Mouse (Mus musculus): Measurements from ENCODE around the gene Ptprf. TPM values are rescaled to one million over a fixed set of nuclear protein-coding genes. Genes with fewer than 3 reads are reported as not detected.

The Ptprf gene
- polyA plus RNA-seq, 1 experiment from 2014 or later, result 99.9 TPM

DNA sequence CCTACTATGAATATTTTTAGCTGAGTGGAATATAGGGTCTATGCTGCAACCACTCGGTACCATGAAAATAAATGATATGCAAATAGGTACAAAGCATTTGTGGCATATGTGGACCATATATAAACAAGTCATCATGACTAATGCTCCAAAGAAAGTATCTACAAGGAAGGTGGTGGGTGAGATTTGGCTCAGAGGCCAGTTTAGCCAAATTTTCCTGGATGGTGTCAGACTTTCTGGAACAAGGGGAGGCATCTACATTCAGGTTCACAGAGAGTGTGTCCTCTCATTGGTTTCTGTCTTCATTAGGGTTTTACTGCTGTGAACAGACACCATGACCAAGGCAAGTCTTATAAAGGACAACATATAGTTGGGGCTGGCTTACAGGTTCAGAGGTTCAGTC lies 19.3 kb upstream of the Ptprf start:
- Histone ChIP-seq H3K4me2 (ENCODE audit: low read depth, low read length, severe bottlenecking) (no peak overlapping the region), H3K27ac (ENCODE audit: low read depth, low read length) (no peak overlapping the region), H3K36me3 (ENCODE audit: control insufficient read depth, insufficient read depth, low read length) (no peaks in the 10 kb centered on the region), H3K9me3 (ENCODE audit: control insufficient read depth, low read length) (no peaks in the 10 kb centered on the region), H3K9ac (ENCODE audit: low read length) (no peak overlapping the region), H3K27me3 (ENCODE audit: control insufficient read depth, insufficient read depth, low read length) (no peaks in the 10 kb centered on the region), H3K4me1 (replicated peaks; ENCODE audit: control insufficient read depth, insufficient read depth, low read length) (no peaks in the 10 kb centered on the region), H3K4me3 (ENCODE audit: low read depth, low read length) (no peak overlapping the region)
- 95% methylated on average over 1 of the region's 1 CpGs for WGBS
- DNase-seq (ENCODE audit: low spot score), result no peak
- ATAC-seq (replicated peaks; ENCODE audit: low FRiP score), result no peak

DNA sequence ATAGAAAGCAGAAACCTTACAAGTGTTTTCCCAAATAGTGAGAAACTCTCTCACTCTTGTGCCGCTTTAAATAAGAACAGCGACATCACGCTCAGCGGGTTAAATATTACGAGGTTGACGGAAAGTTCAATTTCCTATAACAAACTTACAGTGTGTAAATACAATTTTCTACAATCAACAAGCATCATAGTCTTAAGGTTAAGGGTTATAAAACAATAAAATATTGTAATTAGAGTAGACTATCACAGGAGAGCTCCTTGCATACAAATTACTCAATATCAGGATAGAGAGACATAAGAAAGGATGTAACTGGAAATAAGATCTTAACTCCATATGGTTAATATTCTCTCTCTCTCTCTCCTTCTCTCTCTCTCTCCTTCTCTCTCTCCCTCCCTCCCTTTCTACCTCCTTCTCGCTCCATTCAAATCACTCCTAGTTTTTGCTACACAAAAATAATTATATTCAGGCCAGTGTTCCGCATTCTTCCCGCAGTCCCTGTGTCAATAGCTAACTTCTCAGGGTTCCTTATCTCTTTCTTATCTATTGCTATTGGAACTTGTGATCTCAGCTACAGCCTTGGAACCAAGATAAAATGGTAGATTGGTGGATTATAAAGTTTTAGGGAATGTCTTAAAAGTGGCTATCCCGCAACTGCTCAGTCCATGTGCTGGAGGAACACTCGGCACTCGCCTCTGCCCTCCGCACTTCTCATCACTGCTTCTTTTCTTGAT lies 16.5 kb upstream of the Ptprf start:
- Histone ChIP-seq H3K4me2 (ENCODE audit: low read depth, low read length, severe bottlenecking) (no peak overlapping the region), H3K9me3 (ENCODE audit: control insufficient read depth, low read length) (no peaks in the 10 kb centered on the region), H3K36me3 (ENCODE audit: control insufficient read depth, insufficient read depth, low read length) (no peaks in the 10 kb centered on the region), H3K4me3 (ENCODE audit: low read depth, low read length) (no peak overlapping the region), H3K4me1 (replicated peaks; ENCODE audit: control insufficient read depth, insufficient read depth, low read length) (no peaks in the 10 kb centered on the region), H3K9ac (ENCODE audit: low read length) (no peak overlapping the region), H3K27me3 (ENCODE audit: control insufficient read depth, insufficient read depth, low read length) (no peaks in the 10 kb centered on the region), H3K27ac (ENCODE audit: low read depth, low read length) (no peak overlapping the region)
- 94% methylated on average over 13 of the region's 13 CpGs for WGBS
- DNase-seq (ENCODE audit: low spot score), result no peak
- no peak for ATAC-seq (replicated peaks; ENCODE audit: low FRiP score)

DNA sequence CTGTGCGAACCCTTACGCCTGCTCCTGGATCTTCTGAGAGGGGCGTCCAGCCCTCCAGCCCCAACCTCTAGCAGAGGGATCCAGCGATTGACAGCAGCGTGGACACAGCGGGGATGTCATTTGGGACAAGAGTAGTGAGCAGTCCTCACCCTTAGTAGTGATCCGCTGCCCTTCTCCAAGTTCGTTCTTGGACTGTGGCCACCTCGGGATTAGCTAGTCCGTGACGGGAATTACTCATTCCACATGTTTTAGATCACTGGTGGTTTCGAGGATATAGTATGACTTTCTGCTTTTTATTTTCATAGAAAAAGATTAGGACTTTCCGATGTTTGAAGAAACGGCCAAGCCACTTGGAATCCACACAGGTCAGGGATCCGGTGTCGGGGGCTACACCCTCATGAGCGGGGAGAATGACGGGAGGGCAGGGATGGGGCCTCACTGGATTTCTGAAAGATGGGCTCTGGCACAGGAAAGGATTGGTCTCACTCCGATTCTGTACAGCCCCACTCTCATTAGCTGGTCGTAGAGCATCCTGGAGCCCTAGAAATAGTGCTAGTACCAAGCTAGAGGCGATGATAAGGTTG lies 15.0 kb upstream of the Ptprf start:
- Histone ChIP-seq H3K4me1 (replicated peaks; ENCODE audit: control insufficient read depth, insufficient read depth, low read length) (no peaks in the 10 kb centered on the region), H3K27me3 (ENCODE audit: control insufficient read depth, insufficient read depth, low read length) (no peaks in the 10 kb centered on the region), H3K27ac (ENCODE audit: low read depth, low read length) (no peak overlapping the region), H3K9ac (ENCODE audit: low read length) (no peak overlapping the region), H3K4me2 (ENCODE audit: low read depth, low read length, severe bottlenecking) (no peak overlapping the region), H3K4me3 (ENCODE audit: low read depth, low read length) (no peak overlapping the region), H3K36me3 (ENCODE audit: control insufficient read depth, insufficient read depth, low read length) (no peaks in the 10 kb centered on the region), H3K9me3 (ENCODE audit: control insufficient read depth, low read length) (no peaks in the 10 kb centered on the region)
- DNase-seq (ENCODE audit: low spot score) (no peak), ATAC-seq (replicated peaks; ENCODE audit: low FRiP score) (no peak)
- WGBS, result 88% methylated on average over 21 of the region's 21 CpGs

DNA sequence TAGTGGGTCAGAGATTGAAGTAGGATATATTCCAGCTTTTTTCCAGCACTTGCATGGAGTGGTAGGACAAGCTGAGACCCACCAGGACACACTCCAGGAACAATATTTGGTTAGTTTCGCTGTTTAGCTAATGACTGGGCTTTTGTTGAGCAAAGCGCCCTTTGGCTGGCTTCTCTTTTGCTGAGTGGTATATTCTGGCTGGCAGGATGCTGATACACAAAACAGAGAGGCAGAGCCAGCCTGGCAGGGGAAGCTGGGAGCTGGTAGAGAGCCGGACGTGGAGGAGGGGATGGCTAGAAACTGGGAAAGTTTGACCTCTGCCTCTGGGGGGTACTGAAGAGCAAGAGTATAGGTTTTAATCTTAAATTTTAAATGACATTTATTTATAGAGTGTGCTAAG lies 13.8 kb upstream of the Ptprf start:
- no peaks in the 10 kb centered on the region for H3K27me3 ChIP-seq (ENCODE audit: control insufficient read depth, insufficient read depth, low read length)
- no peaks in the 10 kb centered on the region for H3K36me3 ChIP-seq (ENCODE audit: control insufficient read depth, insufficient read depth, low read length)
- 68% methylated on average over 4 of the region's 4 CpGs for WGBS
- no peak for ATAC-seq (replicated peaks; ENCODE audit: low FRiP score)
- no peaks in the 10 kb centered on the region for H3K4me1 ChIP-seq (replicated peaks; ENCODE audit: control insufficient read depth, insufficient read depth, low read length)
- H3K9me3 ChIP-seq (ENCODE audit: control insufficient read depth, low read length), result no peaks in the 10 kb centered on the region
- no peak overlapping the region for H3K27ac ChIP-seq (ENCODE audit: low read depth, low read length)
- H3K9ac ChIP-seq (ENCODE audit: low read length), result no peak overlapping the region
- no peak for DNase-seq (ENCODE audit: low spot score)
- no peak overlapping the region for H3K4me3 ChIP-seq (ENCODE audit: low read depth, low read length)
- no peak overlapping the region for H3K4me2 ChIP-seq (ENCODE audit: low read depth, low read length, severe bottlenecking)

DNA sequence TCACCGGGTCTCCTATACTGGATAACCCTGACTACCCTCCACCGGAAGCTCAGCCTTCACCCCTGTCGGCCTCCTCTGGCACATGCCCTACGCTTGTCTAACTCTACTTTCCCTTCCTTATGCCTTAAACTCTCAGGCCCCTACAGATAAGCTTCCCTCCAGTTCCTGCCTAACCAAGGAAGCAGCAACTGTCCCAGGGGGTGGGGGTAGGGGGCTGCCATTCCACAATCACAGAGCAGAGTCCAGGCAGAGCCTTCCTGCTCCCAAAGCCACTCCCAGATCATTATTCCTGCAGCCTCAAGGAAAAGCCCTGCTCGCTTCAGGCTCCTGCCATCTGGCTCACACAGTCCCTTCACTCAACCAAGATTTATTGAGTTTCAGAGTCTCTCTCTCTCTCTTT lies 6.6 kb upstream of the Ptprf start:
- no peak for DNase-seq (ENCODE audit: low spot score)
- Histone ChIP-seq H3K4me2 (ENCODE audit: low read depth, low read length, severe bottlenecking) (no peak overlapping the region), H3K36me3 (ENCODE audit: control insufficient read depth, insufficient read depth, low read length) (no peaks in the 10 kb centered on the region), H3K4me3 (ENCODE audit: low read depth, low read length) (no peak overlapping the region), H3K9me3 (ENCODE audit: control insufficient read depth, low read length) (no peaks in the 10 kb centered on the region), H3K4me1 (replicated peaks; ENCODE audit: control insufficient read depth, insufficient read depth, low read length) (peaks cover 2% of the 10 kb centered on the region; the same call in 1 of the 2 replicates), H3K9ac (ENCODE audit: low read length) (0 out of 2 replicates have a peak overlapping the region, but pooled peaks have one; percentile 7), H3K27ac (ENCODE audit: low read depth, low read length) (no peak overlapping the region), H3K27me3 (ENCODE audit: control insufficient read depth, insufficient read depth, low read length) (no peaks in the 10 kb centered on the region)
- 0 out of 2 replicates have a peak, but pooled peaks have one; percentile 34 for ATAC-seq (replicated peaks; ENCODE audit: low FRiP score)
- WGBS, result 16% methylated on average over 5 of the region's 5 CpGs

DNA sequence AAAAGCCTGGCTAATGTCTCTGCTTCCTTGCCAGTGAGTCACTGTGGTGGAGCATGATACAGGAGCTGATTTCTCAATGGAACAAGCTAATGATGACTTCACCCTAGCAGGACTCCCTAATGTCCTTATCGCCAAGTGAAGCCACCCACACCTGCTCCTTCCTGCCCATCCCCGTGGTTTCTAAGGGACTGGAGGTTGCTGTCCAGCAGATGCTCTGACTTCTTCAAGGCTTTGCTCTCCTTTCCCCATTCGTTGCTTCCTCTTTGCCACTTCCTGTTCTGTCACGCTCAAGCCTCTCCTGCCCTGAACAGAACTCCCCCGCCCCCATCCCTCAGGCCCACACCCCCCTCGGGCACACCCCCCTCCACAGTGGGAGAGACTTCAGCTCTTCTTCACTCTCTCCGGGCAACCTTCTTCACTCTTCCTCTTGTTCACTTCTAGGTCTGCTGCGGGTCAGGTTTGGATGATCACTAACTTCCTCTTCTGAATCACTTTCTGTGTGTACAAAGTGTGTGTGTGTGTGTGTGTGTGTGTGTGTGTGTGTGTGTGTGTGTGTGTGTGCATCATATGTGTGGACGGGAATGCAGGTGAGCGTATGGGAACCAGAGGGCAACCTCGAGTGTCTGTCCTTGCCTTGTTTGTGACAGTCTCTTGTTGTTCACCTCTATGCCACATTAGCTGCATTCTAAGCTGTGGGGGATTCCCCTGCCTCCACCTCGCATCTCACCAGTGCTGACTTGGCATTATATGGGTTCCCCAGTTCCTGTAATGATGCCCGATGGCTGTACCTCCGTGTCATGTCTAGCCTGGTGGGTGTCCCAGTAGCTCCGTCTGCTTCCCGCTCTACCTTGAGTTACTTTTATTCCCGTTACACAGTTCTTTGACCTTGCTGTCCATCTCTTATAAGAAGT lies 4.7 kb upstream of the Ptprf start:
- Histone ChIP-seq H3K27me3 (ENCODE audit: control insufficient read depth, insufficient read depth, low read length) (no peaks in the 10 kb centered on the region), H3K4me3 (ENCODE audit: low read depth, low read length) (no peak overlapping the region), H3K4me1 (replicated peaks; ENCODE audit: control insufficient read depth, insufficient read depth, low read length) (peaks cover 4% of the 10 kb centered on the region; the same call in 1 of the 2 replicates), H3K9ac (ENCODE audit: low read length) (no peak overlapping the region), H3K36me3 (ENCODE audit: control insufficient read depth, insufficient read depth, low read length) (no peaks in the 10 kb centered on the region), H3K4me2 (ENCODE audit: low read depth, low read length, severe bottlenecking) (no peak overlapping the region), H3K9me3 (ENCODE audit: control insufficient read depth, low read length) (no peaks in the 10 kb centered on the region), H3K27ac (ENCODE audit: low read depth, low read length) (no peak overlapping the region)
- WGBS, result 58% methylated on average over 17 of the region's 17 CpGs
- DNase-seq (ENCODE audit: low spot score) (peak; percentile 41), ATAC-seq (replicated peaks; ENCODE audit: low FRiP score) (no peak)

DNA sequence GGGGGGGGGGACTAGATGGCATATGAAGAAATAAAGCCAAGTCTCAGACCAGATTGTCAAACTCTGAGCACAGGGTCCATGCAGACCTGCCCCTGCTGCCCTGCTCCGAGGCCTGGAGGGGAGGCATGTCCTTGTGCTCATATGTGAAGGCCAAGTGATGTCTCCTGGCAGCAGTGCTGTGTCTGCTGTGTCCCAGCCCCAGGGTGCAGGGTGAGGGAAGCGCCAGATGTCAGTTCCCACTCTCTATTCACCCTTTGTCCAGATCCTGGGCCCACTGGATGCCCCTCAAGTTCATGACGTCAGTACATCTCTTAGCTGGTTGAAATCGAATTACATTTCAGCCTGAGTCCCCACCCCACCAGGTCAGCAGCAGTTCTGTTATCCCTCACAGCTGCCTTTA lies 3.6 kb upstream of the Ptprf start:
- H3K9ac ChIP-seq (ENCODE audit: low read length), result no peak overlapping the region
- no peak for DNase-seq (ENCODE audit: low spot score)
- H3K27ac ChIP-seq (ENCODE audit: low read depth, low read length), result no peak overlapping the region
- H3K9me3 ChIP-seq (ENCODE audit: control insufficient read depth, low read length), result no peaks in the 10 kb centered on the region
- H3K4me1 ChIP-seq (replicated peaks; ENCODE audit: control insufficient read depth, insufficient read depth, low read length), result peaks cover 5% of the 10 kb centered on the region
- no peak for ATAC-seq (replicated peaks; ENCODE audit: low FRiP score)
- H3K36me3 ChIP-seq (ENCODE audit: control insufficient read depth, insufficient read depth, low read length), result no peaks in the 10 kb centered on the region
- H3K4me2 ChIP-seq (ENCODE audit: low read depth, low read length, severe bottlenecking), result no peak overlapping the region
- no peak overlapping the region for H3K4me3 ChIP-seq (ENCODE audit: low read depth, low read length)
- 71% methylated on average over 4 of the region's 4 CpGs for WGBS
- H3K27me3 ChIP-seq (ENCODE audit: control insufficient read depth, insufficient read depth, low read length), result no peaks in the 10 kb centered on the region

DNA sequence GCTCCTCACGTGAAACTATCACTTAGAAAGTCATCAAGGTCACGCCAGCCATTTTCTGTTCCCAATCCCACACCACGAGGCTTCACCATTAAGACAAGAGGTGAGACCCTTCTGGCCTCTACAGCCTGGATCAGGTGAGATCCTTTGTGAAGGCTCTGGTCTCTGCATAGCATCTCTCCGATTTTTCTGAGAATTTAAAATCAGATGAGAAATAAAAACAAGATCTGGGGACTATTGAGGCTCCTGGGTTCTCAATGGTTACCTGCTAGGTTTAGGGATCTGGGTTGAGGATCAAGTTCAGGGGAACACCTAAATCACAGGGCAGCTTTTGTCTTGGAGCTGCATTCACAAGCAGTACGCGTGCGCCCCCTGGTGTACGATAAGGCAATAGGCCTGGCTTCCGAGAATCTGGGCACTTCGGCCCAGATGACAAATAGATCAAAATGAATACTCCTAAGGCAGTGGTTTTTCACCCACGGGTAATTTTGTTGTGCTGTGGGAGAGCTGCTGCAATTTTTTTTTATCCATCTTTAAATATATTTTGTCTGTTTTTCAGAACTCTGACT lies 1.6 kb upstream of the Ptprf start:
- Histone ChIP-seq H3K36me3 (ENCODE audit: control insufficient read depth, insufficient read depth, low read length) (no peaks in the 10 kb centered on the region), H3K4me3 (ENCODE audit: low read depth, low read length) (no peak overlapping the region), H3K9ac (ENCODE audit: low read length) (no peak overlapping the region), H3K9me3 (ENCODE audit: control insufficient read depth, low read length) (no peaks in the 10 kb centered on the region), H3K27me3 (ENCODE audit: control insufficient read depth, insufficient read depth, low read length) (no peaks in the 10 kb centered on the region), H3K27ac (ENCODE audit: low read depth, low read length) (no peak overlapping the region), H3K4me2 (ENCODE audit: low read depth, low read length, severe bottlenecking) (no peak overlapping the region), H3K4me1 (replicated peaks; ENCODE audit: control insufficient read depth, insufficient read depth, low read length) (peaks cover 17% of the 10 kb centered on the region)
- ATAC-seq (replicated peaks; ENCODE audit: low FRiP score) (no peak; the same call in 1 of the 2 replicates), DNase-seq (ENCODE audit: low spot score) (peak; percentile 91)
- 13% methylated on average over 11 of the region's 11 CpGs for WGBS

All from forebrain, embryonic 11.5 days (tissue).